Mouse (Mus musculus): ENCODE measurements at regions not wholly inside any gene's neighbourhood (a gene's known extent, or its start where the extent isn't known, plus 50 kb on each side); places are given as distances from the start of the nearest gene placed in this dataset.

GRCm38 (mm10) chr8:126864314-126864948 is 81.2 kb downstream of the Tomm20 start:
- TF ChIP-seq GABPA (IDR thresholded peaks at IDR 0.05; ENCODE audit: insufficient replicate concordance, low read depth, low read length) = no peak
- no peak for TF ChIP-seq CTCF (conservative IDR thresholded peaks at IDR 0.05 in 1 of 2, IDR thresholded peaks at IDR 0.05 in 1 of 2; ENCODE audit: low read depth in 2 of 2, low read length in 2 of 2)
- no peak for TF ChIP-seq POLR2A (IDR thresholded peaks at IDR 0.05; ENCODE audit: low read depth, low read length)
- TF ChIP-seq MAFK (IDR thresholded peaks at IDR 0.05; ENCODE audit: insufficient replicate concordance, low read length) = no peak
- no peak for TF ChIP-seq SMC3 (IDR thresholded peaks at IDR 0.05; ENCODE audit: low read depth, low read length)
- no peak for TF ChIP-seq ZKSCAN1 (IDR thresholded peaks at IDR 0.05; ENCODE audit: borderline replicate concordance, low read depth, low read length)
- TF ChIP-seq E2F4 (IDR thresholded peaks at IDR 0.05; ENCODE audit: insufficient replicate concordance, low read depth, low read length) = no peak
